Mouse (Mus musculus): ENCODE data around the gene Noa1. TPM values are rescaled to one million over a fixed set of nuclear protein-coding genes. Genes with fewer than 3 reads are reported as not detected.
A peak's percentile ranks its signal among the peaks of the same experiment; 100 is the strongest.

Noa1 gene
- polyA plus RNA-seq, 1 experiment = 20.2 TPM

GRCm38 (mm10) chr5:77267957-77268624 is 41.8 kb downstream of the Noa1 start:
- no peak overlapping the region for H3K4me2 ChIP-seq (ENCODE audit: low read depth)
- no peak overlapping the region for H3ac ChIP-seq (ENCODE audit: control insufficient read depth, insufficient read length)
- H3K4me3 ChIP-seq = peak overlapping the region; percentile 44
- no peaks in the 10 kb centered on the region for H3K27me3 ChIP-seq (ENCODE audit: control insufficient read depth, insufficient read depth, insufficient read length)
- H3K79me2 ChIP-seq (ENCODE audit: control insufficient read depth, insufficient read depth) = peaks cover 55% of the 10 kb centered on the region
- TF ChIP-seq USF1 (IDR thresholded peaks at IDR 0.05; ENCODE audit: low read depth) (no peak), MAX (IDR thresholded peaks at IDR 0.05; ENCODE audit: low read depth) (no peak), POLR2AphosphoS2 (IDR thresholded peaks at IDR 0.05; ENCODE audit: insufficient read length, low read depth) (no peak), CEBPB (IDR thresholded peaks at IDR 0.05; ENCODE audit: insufficient read depth, poor library complexity, severe bottlenecking) (no peak), MYOD1 (IDR thresholded peaks at IDR 0.05; ENCODE audit: control insufficient read depth in 1 of 3, insufficient read length in 2 of 3, low read depth in 2 of 3) (no peak)
- H3K36me3 ChIP-seq (ENCODE audit: control insufficient read depth, insufficient read depth) = peaks cover 7% of the 10 kb centered on the region

- TF ChIP-seq POLR2AphosphoS2 (IDR thresholded peaks at IDR 0.05; ENCODE audit: insufficient read length, low read depth) = no peak
- no peak for TF ChIP-seq MYOD1 (IDR thresholded peaks at IDR 0.05; ENCODE audit: control insufficient read depth in 1 of 3, insufficient read length in 2 of 3, low read depth in 2 of 3)
- TF ChIP-seq POLR2A (IDR thresholded peaks at IDR 0.05; ENCODE audit: insufficient read length, low read depth) = no peak
- Histone ChIP-seq H3ac (ENCODE audit: control insufficient read depth, insufficient read length) (no peak overlapping the region), H3K79me2 (ENCODE audit: control insufficient read depth, insufficient read depth) (peaks cover 51% of the 10 kb centered on the region), H3K4me2 (ENCODE audit: low read depth) (peak overlapping the region; percentile 57), H3K36me3 (ENCODE audit: control insufficient read depth, insufficient read depth) (peaks cover 7% of the 10 kb centered on the region), H3K4me3 (peak overlapping the region; percentile 44), H3K27me3 (ENCODE audit: control insufficient read depth, insufficient read depth, insufficient read length) (no peaks in the 10 kb centered on the region)
Observed at GRCm38 (mm10) chr5:77267441-77267840, 42.4 kb downstream of the Noa1 start.

GRCm38 (mm10) chr5:77266886-77267401 is 42.9 kb downstream of the Noa1 start:
- Histone ChIP-seq H3K4me3 (peak overlapping the region; percentile 44), H3K36me3 (ENCODE audit: control insufficient read depth, insufficient read depth) (peaks cover 7% of the 10 kb centered on the region), H3K27me3 (ENCODE audit: control insufficient read depth, insufficient read depth, insufficient read length) (no peaks in the 10 kb centered on the region), H3ac (ENCODE audit: control insufficient read depth, insufficient read length) (peak overlapping the region; percentile 92), H3K4me2 (ENCODE audit: low read depth) (peak overlapping the region; percentile 57), H3K79me2 (ENCODE audit: control insufficient read depth, insufficient read depth) (peaks cover 51% of the 10 kb centered on the region)
- TF ChIP-seq TCF12 (IDR thresholded peaks at IDR 0.05; ENCODE audit: insufficient read depth, poor library complexity, severe bottlenecking) (no peak), CEBPB (IDR thresholded peaks at IDR 0.05; ENCODE audit: insufficient read depth, poor library complexity, severe bottlenecking) (no peak), MAX (IDR thresholded peaks at IDR 0.05; ENCODE audit: low read depth) (no peak), USF1 (IDR thresholded peaks at IDR 0.05; ENCODE audit: low read depth) (no peak), MYOG (IDR thresholded peaks at IDR 0.05; ENCODE audit: control insufficient read depth in 1 of 3, insufficient read depth in 1 of 3, insufficient read length in 2 of 3, low read depth in 2 of 3) (no peak)

- H3K4me3 ChIP-seq = peak overlapping the region; percentile 44
- H3K27me3 ChIP-seq (ENCODE audit: control insufficient read depth, insufficient read depth, insufficient read length) = no peaks in the 10 kb centered on the region
- peak overlapping the region; percentile 57 for H3K4me2 ChIP-seq (ENCODE audit: low read depth)
- H3K79me2 ChIP-seq (ENCODE audit: control insufficient read depth, insufficient read depth) = peaks cover 45% of the 10 kb centered on the region
- peaks cover 7% of the 10 kb centered on the region for H3K36me3 ChIP-seq (ENCODE audit: control insufficient read depth, insufficient read depth)
- peak overlapping the region; percentile 92 for H3ac ChIP-seq (ENCODE audit: control insufficient read depth, insufficient read length)
- no peak for TF ChIP-seq MYOD1 (IDR thresholded peaks at IDR 0.05; ENCODE audit: control insufficient read depth in 1 of 3, insufficient read length in 2 of 3, low read depth in 2 of 3)
- TF ChIP-seq TCF3 (IDR thresholded peaks at IDR 0.05; ENCODE audit: insufficient read length, low read depth) = no peak
- no peak for TF ChIP-seq SRF (IDR thresholded peaks at IDR 0.05; ENCODE audit: control insufficient read depth, insufficient read length, low read depth)
- TF ChIP-seq USF1 (IDR thresholded peaks at IDR 0.05; ENCODE audit: low read depth) = no peak
- TF ChIP-seq REST (IDR thresholded peaks at IDR 0.05; ENCODE audit: insufficient read depth, insufficient read length) = peak; percentile 64
- TF ChIP-seq POLR2A (IDR thresholded peaks at IDR 0.05; ENCODE audit: insufficient read length, low read depth) = peak; percentile 19
- TF ChIP-seq E2F4 (IDR thresholded peaks at IDR 0.05; ENCODE audit: insufficient read depth) = no peak
- TF ChIP-seq POLR2AphosphoS2 (IDR thresholded peaks at IDR 0.05; ENCODE audit: insufficient read length, low read depth) = no peak
- no peak for TF ChIP-seq TCF12 (IDR thresholded peaks at IDR 0.05; ENCODE audit: insufficient read depth, poor library complexity, severe bottlenecking)
- TF ChIP-seq CEBPB (IDR thresholded peaks at IDR 0.05; ENCODE audit: insufficient read depth, poor library complexity, severe bottlenecking) = no peak
- TF ChIP-seq MAX (IDR thresholded peaks at IDR 0.05; ENCODE audit: low read depth) = no peak
- peak in 1 of 3 experiments; percentile 23 for TF ChIP-seq MYOG (IDR thresholded peaks at IDR 0.05; ENCODE audit: control insufficient read depth in 1 of 3, insufficient read depth in 1 of 3, insufficient read length in 2 of 3, low read depth in 2 of 3)
Observed at GRCm38 (mm10) chr5:77266066-77266885, 43.6 kb downstream of the Noa1 start.

GRCm38 (mm10) chr5:77265671-77266065 is 44.2 kb downstream of the Noa1 start:
- H3K36me3 ChIP-seq (ENCODE audit: control insufficient read depth, insufficient read depth) = peaks cover 7% of the 10 kb centered on the region
- H3ac ChIP-seq (ENCODE audit: control insufficient read depth, insufficient read length) = peak overlapping the region; percentile 92
- no peaks in the 10 kb centered on the region for H3K27me3 ChIP-seq (ENCODE audit: control insufficient read depth, insufficient read depth, insufficient read length)
- TF ChIP-seq REST (IDR thresholded peaks at IDR 0.05; ENCODE audit: insufficient read depth, insufficient read length) (peak; percentile 81), E2F4 (IDR thresholded peaks at IDR 0.05; ENCODE audit: insufficient read depth) (no peak), MYOD1 (IDR thresholded peaks at IDR 0.05; ENCODE audit: control insufficient read depth in 1 of 3, insufficient read length in 2 of 3, low read depth in 2 of 3) (no peak), MYOG (IDR thresholded peaks at IDR 0.05; ENCODE audit: control insufficient read depth in 1 of 3, insufficient read depth in 1 of 3, insufficient read length in 2 of 3, low read depth in 2 of 3) (no peak), POLR2A (IDR thresholded peaks at IDR 0.05; ENCODE audit: insufficient read length, low read depth) (peak; percentile 56), MAX (IDR thresholded peaks at IDR 0.05; ENCODE audit: low read depth) (no peak), SRF (IDR thresholded peaks at IDR 0.05; ENCODE audit: control insufficient read depth, insufficient read length, low read depth) (no peak), POLR2AphosphoS2 (IDR thresholded peaks at IDR 0.05; ENCODE audit: insufficient read length, low read depth) (peak; percentile 45)
- peaks cover 39% of the 10 kb centered on the region for H3K79me2 ChIP-seq (ENCODE audit: control insufficient read depth, insufficient read depth)
- peak overlapping the region; percentile 45 for H3K4me2 ChIP-seq (ENCODE audit: low read depth)
- peak overlapping the region; percentile 44 for H3K4me3 ChIP-seq

All from myocyte (in vitro differentiated cells).